Mouse (Mus musculus) megakaryocyte, embryonic 14.5 days (primary cell): ENCODE measurements around the gene Hmgn2.

Source experiments
- FLI1 ChIP-seq: IDR thresholded peaks from 2 replicates; pipeline ENCODE4 v1.6.1; 2012; ENCODE audit warnings: low read length, inconsistent platforms, mixed read lengths
- GATA1 ChIP-seq: IDR thresholded peaks from 3 replicates; pipeline ENCODE4 v1.6.1; 2012; ENCODE audit warnings: mixed read lengths, low read length, inconsistent platforms, borderline replicate concordance

- no peak for TF ChIP-seq GATA1
- TF ChIP-seq FLI1 = no peak
Measured at GRCm38 (mm10) chr4:134002246-134002645, 33.8 kb upstream of the Hmgn2 start.
